Mouse (Mus musculus) liver, postnatal 0 days (tissue): ENCODE measurements around the gene Ecpas. TPM values are rescaled to one million over a fixed set of nuclear protein-coding genes. Genes with fewer than 3 reads are reported as not detected.

ENCODE experiments used
- ATAC-seq: fragments of 200-750 bp; cut with Nextera tagmentation; 2 replicates; pipeline ENCODE4 v1.8.0; 2017; ENCODE audit warnings: mild to moderate bottlenecking, moderate library complexity
- DNase-seq: peaks from one replicate; pipeline ENCODE4 v3.0.0-alpha.2; 2016
- H3K27ac ChIP-seq: fragments of 300-500 bp; sonication (generic); 2 replicates; pipeline ENCODE4 v1.5.1; 2014; ENCODE audit warnings: antibody characterized with exemption, moderate library complexity, mild to moderate bottlenecking, low read depth
- H3K27me3 ChIP-seq: fragments of 300-500 bp; sonication (generic); 2 replicates; pipeline ENCODE4 v1.6.1; 2014; ENCODE audit warnings: low read length, control low read depth, mixed read lengths; ENCODE audit not compliant: insufficient read depth
- H3K36me3 ChIP-seq: fragments of 300-500 bp; sonication (generic); replicated peaks from 2 replicates; pipeline ENCODE4 v1.6.1; 2014; ENCODE audit warnings: mild to moderate bottlenecking, control low read depth, low read length, moderate library complexity, mixed read lengths; ENCODE audit not compliant: insufficient read depth
- H3K4me1 ChIP-seq: fragments of 300-500 bp; sonication (generic); 2 replicates; pipeline ENCODE4 v1.6.1; 2014; ENCODE audit warnings: antibody characterized with exemption, mild to moderate bottlenecking, control low read depth; ENCODE audit not compliant: insufficient read depth
- H3K4me2 ChIP-seq: fragments of 300-500 bp; sonication (generic); 2 replicates; pipeline ENCODE4 v1.6.1; 2014; ENCODE audit warnings: low read depth, mild to moderate bottlenecking, low read length, moderate library complexity, mixed read lengths
- H3K4me3 ChIP-seq: fragments of 300-500 bp; sonication (generic); 2 replicates; pipeline ENCODE4 v1.5.1; 2014; ENCODE audit warnings: low read depth, low read length
- H3K9ac ChIP-seq: fragments of 300-500 bp; sonication (generic); replicated peaks from 2 replicates; pipeline ENCODE4 v1.6.1; 2014; ENCODE audit warnings: mild to moderate bottlenecking, moderate library complexity
- H3K9me3 ChIP-seq: fragments of 300-500 bp; sonication (generic); 2 replicates; pipeline ENCODE4 v1.6.1; 2016; ENCODE audit warnings: mild to moderate bottlenecking, control low read depth, low read length, mixed read lengths
- CTCF ChIP-seq: sonication (generic); IDR thresholded peaks from 2 replicates; pipeline ENCODE4 v1.5.1; 2016; ENCODE audit warnings: antibody characterized with exemption, low read depth
- EP300 ChIP-seq: IDR thresholded peaks from 2 replicates; pipeline ENCODE4 v1.6.1; 2016; ENCODE audit warnings: antibody characterized with exemption, low read depth, mild to moderate bottlenecking
- WGBS: fragments of 180-500 bp; shearing (Covaris S2); extraction: QIAGEN DNeasy Blood & Tissue Kit; methylation state at CpG from one replicate; pipeline ENCODE4 v1.1.7; 2014; ENCODE audit not compliant: insufficient replicate concordance; 5-methylcytosine and 5-hydroxymethylcytosine counted together
- polyA plus RNA-seq: library from polyadenylated mRNA; unstranded; fragments of >200 nt; fragmentation: Nextera tagmentation; extraction: Ambion mirVana; gene quantifications from 2 replicates; pipeline ENCODE4 v1.2.1, GENCODE M21; 2015

Ecpas gene
- polyA plus RNA-seq, 1 experiment from 2014 or later, result 13.0 TPM

DNA sequence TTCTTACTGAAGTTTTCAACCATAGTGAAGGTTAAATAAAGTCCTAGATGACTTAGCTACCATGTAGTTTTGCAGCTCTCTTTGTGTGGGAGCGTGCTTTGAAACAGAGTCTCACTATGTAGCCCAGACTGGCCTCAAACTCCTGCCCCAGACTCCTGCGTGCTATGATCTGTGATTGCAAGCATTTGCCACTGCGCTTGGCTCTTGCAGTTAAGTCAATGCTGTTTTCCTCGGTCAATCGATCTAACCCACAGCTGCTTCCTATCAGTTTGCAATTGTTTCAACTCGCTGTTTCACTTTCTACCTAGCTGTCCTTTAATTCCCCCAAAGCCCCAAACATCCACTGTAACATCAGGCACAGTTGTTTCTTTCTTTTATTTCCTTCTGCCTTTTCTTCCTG is 20.0 kb upstream of the Ecpas start:
- H3K9me3 ChIP-seq, result no peaks in the 10 kb centered on the region
- DNase-seq (no peak), ATAC-seq (no peak)
- TF ChIP-seq CTCF (no peak), EP300 (no peak)
- no peak overlapping the region for H3K4me3 ChIP-seq
- H3K27ac ChIP-seq, result no peak overlapping the region
- 69% methylated on average over 6 of the region's 6 CpGs for WGBS
- H3K4me2 ChIP-seq, result no peak overlapping the region
- no peaks in the 10 kb centered on the region for H3K27me3 ChIP-seq
- peaks cover 3% of the 10 kb centered on the region; the same call in 1 of the 2 replicates for H3K4me1 ChIP-seq
- H3K9ac ChIP-seq, result no peak overlapping the region
- H3K36me3 ChIP-seq, result no peaks in the 10 kb centered on the region

DNA sequence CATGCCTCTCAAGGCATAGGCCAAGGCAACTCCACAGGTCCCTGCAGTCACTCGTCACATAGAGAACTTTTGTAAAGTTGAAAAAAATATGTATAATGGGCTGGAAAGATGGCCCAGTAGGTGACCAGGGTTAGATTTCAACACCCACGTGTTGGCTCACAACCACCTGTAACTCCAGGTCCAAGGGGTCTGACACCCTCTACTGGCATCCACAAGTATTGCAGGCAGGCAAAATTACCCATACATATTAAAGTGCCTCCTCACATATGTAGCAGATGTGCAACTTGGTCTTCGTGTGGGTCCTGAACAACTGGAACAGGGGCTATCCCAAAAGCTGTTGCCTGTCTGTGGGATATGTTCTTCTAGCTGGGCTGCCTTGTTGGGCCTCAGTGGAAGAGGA is 15.1 kb upstream of the Ecpas start:
- Histone ChIP-seq H3K4me3 (no peak overlapping the region), H3K4me2 (no peak overlapping the region), H3K9me3 (no peaks in the 10 kb centered on the region), H3K36me3 (no peaks in the 10 kb centered on the region), H3K27me3 (no peaks in the 10 kb centered on the region), H3K9ac (no peak overlapping the region), H3K4me1 (no peaks in the 10 kb centered on the region), H3K27ac (no peak overlapping the region)
- no peak for DNase-seq
- TF ChIP-seq EP300, result no peak
- peak; percentile 66 for TF ChIP-seq CTCF
- no peak for ATAC-seq
- WGBS, result 66% methylated on average over 3 of the region's 3 CpGs

DNA sequence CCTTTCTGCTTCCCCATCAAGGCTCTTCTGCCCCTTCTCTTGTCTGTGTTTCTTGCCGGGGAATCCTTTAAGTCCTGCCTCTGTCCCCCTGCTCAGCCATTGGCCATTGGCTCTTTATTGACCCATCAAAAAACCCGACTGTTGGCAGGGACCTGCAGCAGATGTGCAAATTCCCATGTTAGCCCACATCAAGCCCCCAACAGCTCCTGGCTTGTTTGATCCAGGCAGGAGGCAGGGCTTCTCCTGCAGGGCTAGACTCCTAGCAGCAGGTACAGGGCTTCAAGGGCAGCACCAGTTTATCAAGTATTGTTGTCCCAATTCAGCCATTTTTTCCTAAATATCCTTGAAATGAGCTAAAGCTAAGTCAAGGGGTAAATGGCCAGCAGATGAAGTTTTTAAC is 13.6 kb upstream of the Ecpas start:
- H3K27me3 ChIP-seq, result no peaks in the 10 kb centered on the region
- H3K27ac ChIP-seq, result no peak overlapping the region
- no peak overlapping the region for H3K4me2 ChIP-seq
- H3K9me3 ChIP-seq, result no peaks in the 10 kb centered on the region
- ATAC-seq, result no peak
- WGBS, result 27% methylated on average over 2 of the region's 2 CpGs
- no peaks in the 10 kb centered on the region for H3K36me3 ChIP-seq
- DNase-seq, result no peak
- H3K4me1 ChIP-seq, result no peaks in the 10 kb centered on the region
- no peak overlapping the region for H3K9ac ChIP-seq
- no peak overlapping the region for H3K4me3 ChIP-seq
- TF ChIP-seq CTCF, result no peak
- no peak for TF ChIP-seq EP300

DNA sequence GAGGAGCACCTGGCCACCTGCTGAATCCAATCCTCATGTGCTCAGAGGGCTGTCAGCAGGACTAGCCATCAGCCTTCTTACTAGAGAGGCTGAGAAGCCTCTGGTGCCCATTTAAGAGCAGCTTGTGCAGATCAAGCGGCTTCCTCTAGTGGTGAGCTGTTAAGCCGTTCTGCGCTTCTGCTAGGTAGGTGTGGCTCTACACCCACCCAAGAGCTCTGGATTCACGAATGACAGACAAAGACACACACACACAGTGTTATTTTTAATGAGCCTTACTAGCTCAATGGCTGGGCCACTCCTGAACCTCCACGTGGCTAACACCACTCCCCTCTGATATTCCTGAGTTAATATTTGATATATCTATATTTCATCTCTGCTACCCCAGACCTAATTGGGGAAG is 13.1 kb upstream of the Ecpas start:
- no peak for DNase-seq
- TF ChIP-seq CTCF, result no peak
- no peak for TF ChIP-seq EP300
- Histone ChIP-seq H3K27me3 (no peaks in the 10 kb centered on the region), H3K4me3 (no peak overlapping the region), H3K4me2 (no peak overlapping the region), H3K36me3 (no peaks in the 10 kb centered on the region), H3K9me3 (no peaks in the 10 kb centered on the region), H3K27ac (no peak overlapping the region), H3K9ac (no peak overlapping the region), H3K4me1 (no peaks in the 10 kb centered on the region)
- 32% methylated on average over 5 of the region's 5 CpGs for WGBS
- no peak for ATAC-seq

DNA sequence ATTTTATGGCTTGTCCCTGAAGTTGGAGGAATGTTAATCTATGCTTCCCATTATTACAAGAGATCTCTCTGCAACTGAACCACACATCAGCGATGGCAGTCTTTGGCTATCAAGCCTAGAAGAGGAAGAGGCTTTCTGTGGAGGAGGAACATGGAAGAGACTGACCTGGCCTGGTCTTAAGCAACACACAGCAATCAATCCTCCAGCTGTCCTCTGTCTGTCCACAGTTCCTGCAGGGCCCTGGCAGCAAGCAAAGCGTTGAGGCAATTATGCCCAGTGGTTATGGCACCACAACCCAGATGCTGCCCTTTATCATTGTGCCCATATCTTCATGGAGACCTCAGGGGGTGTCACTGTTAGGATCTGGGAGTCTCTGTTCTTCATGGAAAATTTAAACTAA is 11.4 kb upstream of the Ecpas start:
- DNase-seq (no peak), ATAC-seq (no peak)
- 52% methylated on average over 2 of the region's 2 CpGs for WGBS
- Histone ChIP-seq H3K4me1 (no peaks in the 10 kb centered on the region), H3K27ac (no peak overlapping the region), H3K4me2 (no peak overlapping the region), H3K36me3 (no peaks in the 10 kb centered on the region), H3K9ac (no peak overlapping the region), H3K27me3 (no peaks in the 10 kb centered on the region), H3K9me3 (no peaks in the 10 kb centered on the region), H3K4me3 (no peak overlapping the region)
- no peak for TF ChIP-seq EP300
- TF ChIP-seq CTCF, result no peak

GRCm38 (mm10) chr4:58915081-58915826 is 2.7 kb upstream of the Ecpas start:
- Histone ChIP-seq H3K36me3 (no peaks in the 10 kb centered on the region), H3K9ac (no peak overlapping the region), H3K27ac (no peak overlapping the region), H3K4me2 (no peak overlapping the region), H3K4me3 (no peak overlapping the region), H3K4me1 (peaks cover 10% of the 10 kb centered on the region), H3K9me3 (no peaks in the 10 kb centered on the region), H3K27me3 (no peaks in the 10 kb centered on the region)
- no peak for ATAC-seq
- WGBS, result 64% methylated on average over 8 of the region's 8 CpGs
- no peak for DNase-seq
- no peak for TF ChIP-seq CTCF
- TF ChIP-seq EP300, result no peak
